Mouse (Mus musculus) urinary bladder, postnatal 10 days (tissue): ENCODE results near the gene Ski.

Source experiments
- DNase-seq: peaks from one replicate; pipeline ENCODE4 v3.0.0; 2022; ENCODE audit warnings: low spot score

Gene Ski

DNA sequence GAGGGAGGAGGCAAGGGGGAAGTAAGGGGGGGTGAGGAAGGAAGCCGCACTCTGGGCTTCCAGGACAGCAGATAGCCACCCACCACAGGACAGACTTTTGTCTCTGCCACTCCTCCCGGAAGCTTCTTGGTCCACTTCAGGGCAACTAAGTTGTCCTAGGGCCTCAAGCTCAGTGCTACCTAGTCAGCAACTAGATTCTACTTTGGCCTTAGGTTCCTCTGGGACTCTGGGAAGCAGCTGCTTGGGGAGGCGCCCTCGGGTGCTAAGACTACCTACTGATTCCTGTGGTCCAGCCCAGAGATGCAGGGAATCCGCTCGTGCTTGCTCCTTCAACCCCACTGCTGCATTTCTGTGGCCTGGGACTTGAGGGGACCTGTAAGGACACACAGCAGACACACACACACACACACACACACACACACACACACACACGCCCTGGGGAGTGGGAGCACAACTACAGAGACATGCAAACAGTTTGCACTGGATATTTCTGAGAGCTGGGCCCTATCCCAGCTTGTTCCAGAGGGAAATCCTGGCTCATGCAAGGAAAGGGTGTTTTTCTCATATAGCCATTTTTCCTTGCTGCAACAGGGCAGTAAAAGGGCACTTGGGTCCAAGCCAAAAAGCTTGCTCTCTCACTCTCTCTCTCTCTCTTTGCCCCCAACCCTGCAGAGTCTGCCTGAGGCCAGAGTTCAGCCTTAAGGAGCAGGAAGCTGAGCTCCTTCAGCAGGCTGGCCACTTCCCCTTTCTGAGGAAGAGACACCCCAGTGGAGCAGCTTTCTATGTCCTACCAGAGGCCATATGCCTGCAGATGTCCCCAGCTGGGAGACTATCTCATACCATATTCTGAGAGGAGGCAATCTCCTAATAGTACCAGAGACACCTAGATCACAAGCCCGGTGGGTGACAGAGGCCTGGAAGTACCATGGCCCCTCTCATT lies 12.2 kb upstream of the Ski start:
- no peak for DNase-seq

DNA sequence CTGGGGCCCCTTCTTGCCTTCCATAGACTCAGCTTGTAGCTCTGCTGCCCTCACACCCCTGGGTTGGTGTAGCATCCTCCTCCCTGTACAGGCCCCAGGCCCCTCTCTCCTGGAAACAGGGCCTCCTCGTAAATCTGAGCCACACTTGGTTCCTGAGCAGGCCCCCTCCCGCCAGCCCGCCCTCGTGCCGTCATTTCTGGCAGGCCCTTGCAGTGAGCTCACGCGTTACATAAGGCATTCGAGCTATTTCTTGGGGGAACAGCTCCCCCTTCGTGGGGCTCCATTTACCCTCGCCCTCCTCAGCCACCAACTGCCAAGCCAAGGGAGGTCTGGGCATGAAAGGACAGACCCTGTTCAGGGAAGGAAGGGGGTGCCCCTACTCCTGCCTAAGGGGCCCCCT lies 11.5 kb upstream of the Ski start:
- peak; percentile 64 for DNase-seq

DNA sequence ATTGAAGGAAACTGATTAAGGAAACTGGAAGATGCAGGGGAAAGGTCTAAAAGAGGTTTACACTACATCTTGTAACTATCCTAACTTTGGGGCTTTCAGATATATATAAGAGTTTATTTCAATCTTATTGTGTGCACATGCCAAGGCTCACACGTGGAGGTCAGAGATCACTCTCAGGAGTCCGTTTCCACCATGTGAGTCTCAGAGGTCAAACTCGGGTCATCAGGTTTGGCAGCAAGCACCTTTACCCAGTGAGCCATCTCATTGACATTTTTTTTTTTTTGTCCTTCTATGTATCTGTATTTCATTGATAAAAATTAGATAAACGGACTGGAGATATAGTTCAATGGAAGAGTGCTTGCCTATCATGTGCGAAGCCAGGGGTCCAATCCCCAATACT lies 6.1 kb upstream of the Ski start:
- DNase-seq = no peak

DNA sequence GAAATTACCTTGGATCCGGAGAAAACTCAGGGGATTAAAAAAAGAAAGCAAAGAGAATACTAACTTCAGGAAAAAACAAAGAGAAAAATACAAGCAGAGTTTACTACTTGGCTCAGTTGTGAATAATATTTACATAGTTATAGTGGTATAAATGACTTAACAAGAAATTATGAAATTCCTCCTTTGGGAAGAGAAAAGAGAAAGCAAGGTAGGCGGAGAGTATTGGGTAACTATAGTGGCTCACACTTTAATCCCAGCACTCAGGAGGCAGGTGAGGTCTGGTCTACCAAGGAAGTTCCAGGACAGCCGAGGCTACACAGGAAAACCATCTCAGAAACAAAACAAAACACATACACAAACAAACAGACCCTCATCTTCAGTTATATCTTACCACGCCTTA lies 5.6 kb upstream of the Ski start:
- no peak for DNase-seq

DNA sequence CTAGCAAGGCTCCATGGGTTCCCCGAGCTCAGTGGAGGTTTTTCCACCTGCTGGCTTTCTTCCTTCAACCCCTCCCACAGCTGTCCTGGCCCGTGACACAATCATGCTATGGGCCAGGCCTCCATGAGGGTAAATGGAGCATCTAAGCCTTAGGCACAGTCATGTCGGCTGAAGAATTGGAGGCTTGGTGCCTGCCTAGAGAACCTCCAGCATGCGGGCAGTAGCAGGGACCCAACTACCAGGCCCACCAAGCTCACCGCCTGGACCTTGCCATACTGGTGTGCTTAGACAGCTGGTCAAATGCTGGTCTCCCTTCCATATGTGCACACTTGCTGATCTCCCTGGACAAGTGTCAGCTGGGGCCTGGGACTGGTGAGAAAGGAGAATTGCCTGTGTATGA lies 3.5 kb upstream of the Ski start:
- DNase-seq = no peak

DNA sequence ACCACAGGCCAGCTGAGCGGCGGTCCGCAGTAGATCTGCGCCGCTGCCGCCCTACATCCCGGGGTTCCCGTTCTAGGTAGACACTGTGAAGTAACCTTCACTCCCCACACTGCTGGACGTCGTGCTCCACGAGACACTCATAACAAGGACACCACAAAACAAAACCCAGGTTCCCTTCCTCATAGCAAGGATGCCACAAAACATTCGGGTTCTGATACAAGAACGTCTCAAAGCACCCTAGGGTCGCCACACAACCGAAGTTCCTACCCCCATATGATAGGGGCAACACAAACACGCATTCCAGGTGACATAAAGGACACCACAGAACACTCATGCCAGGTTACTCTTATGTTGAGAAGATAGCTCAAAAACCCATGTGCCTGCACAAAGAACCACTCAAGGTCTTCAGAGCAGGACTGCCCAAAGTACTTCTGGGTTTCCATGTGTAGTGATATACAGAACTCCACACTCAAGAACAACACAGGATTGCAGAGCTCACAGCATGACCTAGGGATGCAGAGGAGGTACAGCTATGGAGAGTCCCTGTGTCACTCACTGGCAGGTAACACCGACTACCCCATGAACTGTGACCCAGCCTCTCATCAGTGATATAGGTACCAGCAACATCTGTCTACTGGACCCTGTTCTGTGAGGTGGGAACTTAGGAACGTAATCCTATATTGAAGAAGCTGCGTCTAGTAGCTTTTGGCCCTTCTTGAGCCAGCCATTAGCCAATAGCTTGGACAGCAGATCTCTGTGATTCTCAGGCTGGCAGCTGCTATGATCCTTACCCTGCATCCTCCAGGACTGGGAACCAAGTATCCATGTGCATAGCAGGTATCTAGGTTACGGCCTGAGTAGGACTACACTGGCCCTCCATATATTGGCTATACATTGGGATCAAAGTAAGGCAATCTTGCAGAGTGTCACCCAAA lies 1.5 kb upstream of the Ski start:
- DNase-seq = no peak

DNA sequence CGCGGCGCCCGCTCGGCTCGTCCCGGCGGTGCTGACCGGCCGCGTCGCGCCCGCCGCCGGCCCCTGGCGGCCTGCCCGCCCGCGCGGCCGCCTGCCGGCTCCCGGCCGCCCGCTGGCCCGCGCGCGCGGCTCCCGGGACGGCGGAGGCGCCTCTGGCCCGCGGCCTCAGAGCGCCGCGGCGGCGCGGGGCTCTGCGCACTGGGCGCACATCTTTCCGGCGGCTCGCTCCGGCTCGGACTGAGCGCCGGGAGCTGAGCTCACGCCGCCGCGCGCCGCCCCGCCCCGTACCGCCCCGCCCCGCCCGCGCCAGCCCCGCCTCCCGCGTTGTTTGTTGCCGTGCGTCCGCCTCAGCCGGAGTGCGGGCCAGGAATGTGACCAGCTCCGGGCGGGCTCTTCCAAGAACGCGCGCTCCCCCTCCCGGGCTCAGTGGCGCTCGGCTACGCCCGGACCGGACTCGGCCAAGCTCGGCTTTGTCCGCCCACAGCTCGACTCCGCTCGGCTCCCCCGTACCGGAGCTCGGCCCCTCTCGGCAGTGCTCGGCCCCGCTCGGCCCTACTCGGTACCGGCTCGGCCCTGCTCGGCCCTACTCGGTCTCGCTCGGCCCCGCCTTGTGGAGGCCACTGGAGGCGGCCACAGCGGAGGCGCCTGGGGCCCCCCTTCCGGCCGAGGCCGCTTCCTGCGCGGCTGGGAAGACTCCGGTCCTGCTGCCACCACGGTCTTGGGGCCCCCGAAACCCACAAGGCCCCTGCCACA lies 625 bp upstream of the Ski start:
- DNase-seq = peak; percentile 99

DNA sequence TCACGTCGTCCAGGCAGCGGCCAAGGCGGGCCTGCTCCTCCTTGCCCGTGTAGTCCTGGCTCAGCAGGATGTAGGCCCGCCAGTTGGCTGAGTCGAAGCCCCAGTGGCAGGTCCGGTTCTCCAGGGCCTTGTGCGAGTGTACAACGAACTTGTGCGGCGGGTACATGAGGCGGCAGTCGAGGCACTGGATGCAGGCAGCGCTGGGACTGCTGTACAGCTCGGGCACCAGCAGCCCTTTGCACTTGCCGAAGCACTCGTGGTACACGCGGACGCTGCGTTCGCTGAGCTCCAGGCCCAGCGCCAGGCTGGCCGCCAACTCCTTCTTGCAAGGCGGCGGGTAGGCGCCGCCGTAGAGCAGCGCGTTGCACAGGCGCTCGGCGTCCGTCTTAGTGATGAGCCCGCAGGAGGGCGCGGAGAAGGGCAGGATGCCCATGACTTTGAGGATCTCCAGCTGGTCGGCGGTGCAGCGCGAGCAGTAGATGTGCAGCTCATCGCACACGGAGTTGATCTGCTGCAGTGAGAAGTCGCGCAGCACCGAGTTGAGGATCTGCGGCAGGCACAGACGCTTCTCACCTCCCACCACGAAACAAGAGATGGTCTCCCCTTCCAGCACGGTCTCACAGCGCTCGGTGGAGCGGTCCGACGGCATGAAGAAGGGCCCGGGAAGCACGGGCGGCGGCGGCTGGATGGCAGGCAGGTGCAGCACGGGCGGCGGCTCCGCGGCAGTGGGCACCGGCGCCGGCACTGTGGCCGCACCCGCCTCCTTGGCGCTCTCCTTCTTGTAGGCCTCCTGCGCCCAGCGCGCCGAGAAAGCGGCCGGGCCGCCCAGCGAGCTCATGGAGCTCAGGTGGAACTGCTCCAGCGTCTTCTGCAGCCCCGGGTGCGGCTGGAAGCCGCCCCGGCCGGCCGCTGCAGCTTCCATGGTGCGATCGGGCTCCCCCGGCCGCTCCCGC lies 517 bp downstream of the Ski start:
- DNase-seq = no peak

DNA sequence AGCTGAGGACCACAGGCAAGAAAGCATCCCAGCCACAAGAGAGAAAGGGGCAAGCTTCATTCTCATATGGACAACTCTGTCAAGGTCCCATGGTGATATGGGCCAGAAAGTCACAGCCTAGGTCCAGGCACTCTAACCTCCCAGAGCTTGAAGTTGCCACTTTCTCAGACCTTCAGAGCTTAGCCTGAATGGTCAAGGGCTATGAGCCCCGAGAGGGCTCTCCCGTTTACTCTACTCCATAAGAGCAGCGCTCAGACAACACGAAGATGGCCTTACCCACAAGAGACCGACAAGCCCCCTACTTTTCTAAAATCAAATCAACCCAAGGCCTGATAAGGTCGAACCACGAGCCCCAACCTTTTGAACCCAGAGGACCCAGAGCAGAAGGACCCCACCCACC lies 1.3 kb downstream of the Ski start:
- DNase-seq = no peak

DNA sequence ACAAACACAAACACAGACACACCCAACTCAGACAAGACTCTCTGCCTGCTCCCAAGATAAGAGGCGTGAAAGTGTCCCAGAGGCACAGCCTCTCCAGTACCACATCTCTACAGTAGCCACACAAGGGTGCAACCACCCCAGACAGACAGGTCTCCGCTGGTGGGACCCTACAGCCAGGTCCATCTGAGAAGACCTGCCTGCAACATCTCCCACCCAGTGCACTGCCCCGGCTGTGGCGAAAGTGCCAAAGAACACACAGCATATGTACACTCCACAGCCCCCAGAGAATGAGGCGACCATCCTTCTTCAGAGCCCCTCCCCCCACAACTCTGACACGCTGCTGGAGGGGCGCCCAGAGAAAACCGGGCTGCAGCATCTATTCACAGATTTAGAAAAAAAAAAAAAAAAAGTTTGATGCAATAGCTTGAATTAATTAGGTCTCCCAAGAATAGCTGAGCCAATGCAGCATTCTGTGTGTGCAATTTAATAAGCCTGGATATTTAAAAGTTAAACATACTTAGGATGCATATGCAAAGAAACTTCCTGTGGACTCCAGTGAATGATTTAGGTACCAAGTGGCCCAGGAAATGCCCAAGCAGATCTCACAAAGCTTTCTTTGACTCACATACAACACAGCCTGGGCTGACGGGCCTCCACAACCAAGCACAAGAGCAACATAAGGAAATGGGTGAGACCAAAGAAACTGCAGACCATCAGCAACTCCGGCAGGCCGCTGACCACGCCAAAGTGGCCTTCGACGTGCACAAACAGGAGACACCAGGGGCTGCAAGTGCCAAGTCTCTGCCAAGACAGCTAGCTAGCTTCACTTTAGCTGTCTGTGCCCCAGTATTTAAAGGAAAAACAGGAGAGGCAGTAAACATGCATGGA lies 1.9 kb downstream of the Ski start:
- no peak for DNase-seq

DNA sequence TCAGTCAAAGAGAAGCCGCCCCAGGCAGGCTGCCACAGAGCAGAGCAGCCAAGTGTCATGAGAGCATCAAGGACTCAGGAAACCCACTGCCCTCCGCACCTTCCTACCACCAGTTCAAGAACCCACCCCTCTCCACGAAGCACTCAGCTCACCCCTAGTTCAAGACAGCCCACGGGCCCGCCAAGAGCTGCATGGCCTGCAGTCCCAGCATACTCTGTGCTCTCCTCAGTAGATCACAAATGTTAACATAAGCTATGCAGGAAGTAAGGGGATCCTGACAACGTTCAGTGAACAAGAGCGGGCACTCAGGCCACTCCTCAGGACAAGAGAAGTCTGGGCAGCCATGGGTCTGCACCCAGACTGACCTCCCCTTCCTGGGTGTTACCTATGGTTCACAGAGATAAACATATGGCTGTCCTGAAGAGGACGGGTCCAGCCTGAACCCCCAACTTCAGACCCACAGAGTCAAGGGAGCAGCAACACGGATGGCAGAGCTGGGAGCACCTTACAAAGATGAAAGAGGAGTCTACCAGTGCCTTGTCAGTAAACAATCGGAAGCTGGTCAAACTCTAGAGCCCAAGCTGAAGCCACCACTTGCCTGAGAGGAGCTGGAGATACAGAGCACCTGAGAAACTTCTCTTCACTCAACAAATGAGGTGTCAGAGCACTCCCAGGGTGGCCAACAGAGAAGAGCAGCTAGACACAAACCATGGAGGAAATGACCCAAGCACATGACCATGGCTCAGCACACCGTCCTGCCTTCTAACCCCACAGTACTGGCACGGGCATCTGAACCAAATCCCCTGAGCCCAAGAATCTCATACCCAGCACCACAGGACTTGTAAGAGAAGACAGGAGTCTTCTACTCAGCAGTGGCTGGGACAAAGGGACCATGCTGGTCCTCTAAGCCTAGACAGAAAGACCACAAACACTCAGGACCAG lies 2.9 kb downstream of the Ski start:
- no peak for DNase-seq

DNA sequence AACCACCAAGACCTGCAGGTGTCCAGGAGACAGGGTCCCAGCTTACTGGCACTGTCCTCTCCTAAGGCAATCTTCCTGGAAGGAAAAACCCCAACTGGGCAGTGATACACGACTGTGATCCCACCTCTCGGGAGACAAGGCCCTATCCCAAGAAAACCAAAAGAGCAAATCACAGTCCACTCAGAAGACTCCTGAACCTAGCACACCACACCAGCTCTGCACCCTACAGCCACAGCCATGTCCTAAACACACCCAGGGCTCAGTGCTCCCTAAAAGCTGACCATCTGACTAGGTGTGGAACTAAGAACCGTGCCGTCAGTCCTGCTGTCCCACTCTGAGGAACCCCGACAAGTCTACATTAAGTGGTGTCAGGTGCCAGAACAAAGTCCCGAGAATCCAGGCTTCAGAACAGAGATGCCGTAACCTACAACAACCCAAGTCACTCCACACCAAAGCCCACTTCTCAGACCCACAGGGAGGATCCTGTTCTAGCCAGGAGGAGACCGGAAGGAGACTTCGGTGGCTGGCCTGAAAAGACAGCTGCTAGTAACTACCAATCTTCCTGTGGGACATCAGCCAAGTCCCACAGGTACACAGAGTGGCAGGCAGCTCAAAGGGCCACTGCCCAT lies 4.2 kb downstream of the Ski start:
- DNase-seq = no peak

DNA sequence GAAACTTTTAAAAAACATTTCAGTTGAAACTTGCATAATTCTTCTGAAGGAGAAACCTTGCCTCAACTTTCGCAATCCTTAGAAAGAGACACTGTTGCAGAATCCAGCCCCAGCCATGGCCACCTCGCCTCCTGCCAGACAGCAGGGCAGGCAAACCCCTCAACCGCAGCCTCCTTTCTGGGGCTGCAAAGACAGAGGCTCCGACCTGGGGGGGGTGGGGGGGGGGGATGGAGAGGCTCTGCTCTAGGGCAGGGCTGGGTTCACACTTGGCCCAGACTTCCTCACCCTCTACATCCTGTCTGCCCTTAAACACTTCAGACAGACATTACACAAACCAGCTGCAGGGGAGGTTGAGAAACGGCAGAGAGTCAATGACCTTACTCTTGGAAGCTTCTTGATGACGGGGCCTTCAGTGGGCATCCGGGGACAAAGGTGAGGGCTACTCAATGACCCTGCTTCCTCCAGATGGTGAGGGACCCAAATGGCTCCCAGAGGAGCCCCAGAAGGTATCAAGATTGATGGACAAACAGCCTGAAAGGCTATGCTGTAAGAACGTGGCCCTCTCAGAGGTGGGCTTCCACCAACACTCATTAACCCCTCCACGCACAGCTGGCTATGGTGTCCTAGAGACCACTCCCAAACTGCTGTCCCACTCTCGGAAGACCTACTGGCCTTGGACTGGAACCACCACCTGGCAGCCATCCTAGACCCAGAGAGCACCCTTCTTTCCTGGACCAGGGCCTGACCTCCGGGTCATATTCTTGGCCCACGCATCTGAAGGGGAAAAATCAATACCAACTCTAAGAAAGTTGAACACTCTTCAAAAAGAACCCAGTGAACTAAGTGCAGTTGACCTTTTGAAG lies 4.9 kb downstream of the Ski start:
- no peak for DNase-seq

DNA sequence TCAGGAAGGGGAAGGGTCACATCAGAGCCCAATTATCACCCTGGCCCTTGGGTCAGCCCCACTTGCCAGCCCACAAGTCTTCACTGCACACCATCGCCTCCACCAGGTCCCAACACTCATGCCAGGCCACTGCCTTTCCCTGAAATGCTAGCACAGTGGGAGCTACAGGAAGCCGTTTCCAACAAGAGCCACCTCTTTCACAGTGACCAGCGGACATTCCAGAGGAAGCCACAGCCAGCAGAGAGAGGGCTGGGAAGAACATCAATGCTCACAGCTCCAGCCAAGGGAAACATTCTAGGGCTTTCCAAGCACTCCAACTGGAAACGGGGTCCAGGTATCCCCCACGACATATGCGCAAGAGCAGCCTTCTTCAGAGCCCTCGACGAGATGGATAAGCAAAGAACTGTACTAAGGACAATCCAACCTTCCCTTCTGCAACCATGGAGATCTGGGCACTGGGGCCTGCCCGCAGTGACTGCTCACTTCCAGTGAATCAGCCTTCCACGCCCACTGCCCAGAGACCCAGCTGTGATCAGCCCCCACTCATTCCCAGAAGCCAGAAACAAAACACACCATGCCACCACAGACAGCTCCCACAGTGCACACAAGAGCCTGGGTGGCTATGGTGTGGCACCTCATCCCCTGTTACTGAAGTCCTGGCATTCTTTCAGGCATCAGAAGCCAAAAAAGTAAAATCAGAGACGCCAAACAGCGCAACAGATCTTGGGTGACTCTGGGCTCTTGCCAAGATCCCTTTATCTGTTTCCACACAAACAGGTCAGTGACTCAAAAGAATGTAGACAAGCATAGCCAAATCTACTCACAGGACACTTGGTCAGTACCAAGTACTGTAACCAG lies 6.4 kb downstream of the Ski start:
- DNase-seq = no peak

DNA sequence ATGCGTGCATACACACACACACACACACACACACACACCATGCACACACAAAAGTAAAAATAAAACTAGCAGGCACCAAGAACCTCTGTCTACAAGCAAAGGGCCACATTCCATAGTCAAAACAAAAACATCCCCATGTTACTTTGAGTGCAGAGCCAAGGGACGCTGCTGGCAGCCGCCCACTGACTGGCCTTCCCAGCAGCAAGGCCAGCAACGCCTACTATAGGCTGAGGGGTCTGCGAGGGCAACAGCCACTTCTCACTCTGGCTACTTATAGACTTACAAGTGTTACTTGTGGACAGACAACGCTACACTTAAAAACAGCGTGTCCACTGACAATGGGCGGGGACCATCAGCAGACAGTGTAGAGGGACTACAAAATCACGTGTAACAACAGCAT lies 7.2 kb downstream of the Ski start:
- DNase-seq = no peak

DNA sequence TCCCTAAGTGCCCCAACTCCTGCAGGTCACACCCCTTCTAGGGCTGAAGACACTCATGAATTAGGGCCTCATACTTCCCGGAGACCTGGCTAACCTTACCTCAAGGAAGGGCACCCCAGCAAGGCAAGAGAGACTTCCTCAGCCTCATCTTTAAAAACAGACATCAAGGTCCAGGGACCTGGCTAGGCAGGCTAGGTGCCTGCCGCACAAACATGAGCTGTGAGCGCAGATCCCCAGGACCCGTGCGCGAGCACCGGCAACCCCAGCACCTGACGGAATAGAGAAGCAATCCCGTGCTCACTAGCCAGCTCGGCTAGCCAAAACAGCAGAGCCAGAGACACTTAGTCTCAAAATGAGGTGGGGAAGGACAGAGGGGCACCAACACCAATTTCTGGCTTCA lies 7.6 kb downstream of the Ski start:
- no peak for DNase-seq

DNA sequence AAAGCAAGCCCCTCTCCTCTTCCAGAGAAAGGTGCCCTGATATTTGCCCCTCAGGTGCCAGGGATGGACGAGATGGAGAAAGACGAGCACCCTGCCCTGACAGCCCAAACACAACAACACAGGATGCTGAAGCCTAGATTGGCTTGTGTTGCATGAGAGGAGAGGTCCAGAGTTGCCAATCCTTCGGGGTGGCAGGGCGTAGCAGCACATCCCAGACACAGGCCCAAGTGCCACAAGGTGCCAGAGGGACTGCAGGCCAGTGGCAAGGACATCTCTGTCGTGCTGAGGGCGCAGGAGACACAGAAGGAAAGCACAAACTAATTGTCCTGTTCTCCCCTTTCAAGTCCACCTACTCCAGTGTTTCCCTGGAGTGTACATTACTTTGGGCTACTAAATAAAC lies 8.2 kb downstream of the Ski start:
- no peak for DNase-seq
